Mouse (Mus musculus) embryonic facial prominence, embryonic 11.5 days (tissue): ENCODE measurements around the gene Smg6. TPM values are rescaled to one million over a fixed set of nuclear protein-coding genes. Genes with fewer than 3 reads are reported as not detected.

Experiments used
- ATAC-seq: fragments of 200-750 bp; cut with Nextera tagmentation; replicated peaks from 2 replicates; pipeline ENCODE4 v1.8.0; 2017; ENCODE audit warnings: low read depth; ENCODE audit not compliant: insufficient number of reproducible peaks, low FRiP score, low TSS enrichment
- DNase-seq: peaks from one replicate; pipeline ENCODE4 v3.0.0-alpha.2; 2015; ENCODE audit warnings: low spot score
- H3K27ac ChIP-seq: fragments of 300-500 bp; sonication (generic); replicated peaks from 2 replicates; pipeline ENCODE4 v1.5.1; 2014; ENCODE audit warnings: mild to moderate bottlenecking, low read depth, low read length, control low read depth
- H3K27me3 ChIP-seq: fragments of 300-500 bp; sonication (generic); 2 replicates; pipeline ENCODE4 v1.6.1; 2014; ENCODE audit warnings: mild to moderate bottlenecking, low read length, moderate library complexity, mixed read lengths; ENCODE audit not compliant: control insufficient read depth, insufficient read depth
- H3K36me3 ChIP-seq: fragments of 300-500 bp; sonication (generic); replicated peaks from 2 replicates; pipeline ENCODE4 v1.6.1; 2014; ENCODE audit warnings: low read depth, mild to moderate bottlenecking, low read length, moderate library complexity, mixed read lengths; ENCODE audit not compliant: control insufficient read depth, insufficient read depth
- H3K4me1 ChIP-seq: fragments of 300-500 bp; sonication (generic); 2 replicates; pipeline ENCODE4 v1.6.1; 2014; ENCODE audit warnings: low read length, mixed read lengths; ENCODE audit not compliant: control insufficient read depth, insufficient read depth
- H3K4me2 ChIP-seq: fragments of 300-500 bp; sonication (generic); 2 replicates; pipeline ENCODE4 v1.6.1; 2014; ENCODE audit warnings: low read depth, mild to moderate bottlenecking, control low read depth, low read length, moderate library complexity
- H3K4me3 ChIP-seq: fragments of 300-500 bp; sonication (generic); 2 replicates; pipeline ENCODE4 v1.5.1; 2014; ENCODE audit warnings: low read depth, low read length, control low read depth
- H3K9ac ChIP-seq: fragments of 300-500 bp; sonication (generic); replicated peaks from 2 replicates; pipeline ENCODE4 v1.6.1; 2014; ENCODE audit warnings: mild to moderate bottlenecking, control low read depth, low read length
- H3K9me3 ChIP-seq: fragments of 300-500 bp; sonication (generic); replicated peaks from 2 replicates; pipeline ENCODE4 v1.6.1; 2016; ENCODE audit warnings: mild to moderate bottlenecking, low read length, inconsistent platforms, mixed read lengths; ENCODE audit not compliant: control insufficient read depth
- WGBS: fragments of 180-500 bp; shearing (Covaris S2); extraction: QIAGEN DNeasy Blood & Tissue Kit; methylation state at CpG from one replicate; pipeline ENCODE4 v1.1.7; 2014; 5-methylcytosine and 5-hydroxymethylcytosine counted together
- polyA plus RNA-seq: library from polyadenylated mRNA; unstranded; fragments of >200 nt; fragmentation: Nextera tagmentation; extraction: Ambion mirVana; gene quantifications from 2 replicates; pipeline ENCODE4 v1.2.1, GENCODE M21; 2014

Smg6 gene
- polyA plus RNA-seq, 1 experiment from 2014 or later = 16.8 TPM

DNA sequence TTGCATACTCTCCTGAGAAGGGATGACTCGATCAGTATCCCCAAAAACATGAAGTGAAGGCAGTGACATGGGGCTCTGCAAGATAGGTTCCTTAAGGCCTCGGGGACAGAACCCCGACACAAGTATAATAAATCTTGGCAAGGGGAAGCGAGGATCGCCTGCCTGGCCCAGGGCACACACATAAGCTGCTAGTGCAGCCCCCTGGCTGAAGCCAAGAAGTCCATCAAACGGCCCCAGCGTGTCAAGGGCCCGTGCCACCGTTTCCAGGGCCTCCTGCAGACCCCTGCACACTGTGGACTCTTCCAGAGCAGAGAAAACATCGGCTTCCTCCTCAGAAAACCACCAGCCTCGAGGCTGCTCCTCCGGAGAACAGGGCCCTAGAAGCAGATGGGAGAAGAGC, 252.4 kb downstream of the Smg6 start:
- DNase-seq = no peak
- Histone ChIP-seq H3K9ac (peak overlapping the region; percentile 75), H3K27ac (no peak overlapping the region; the same call in 1 of the 2 replicates), H3K27me3 (peaks cover 3% of the 10 kb centered on the region), H3K36me3 (no peaks in the 10 kb centered on the region; the same call in none of the 2 replicates), H3K4me3 (peak overlapping the region; percentile 70), H3K4me2 (peak overlapping the region; percentile 93), H3K9me3 (no peaks in the 10 kb centered on the region), H3K4me1 (peaks cover 3% of the 10 kb centered on the region; the same call in 1 of the 2 replicates)
- 54% methylated on average over 12 of the region's 12 CpGs for WGBS
- no peak for ATAC-seq

DNA sequence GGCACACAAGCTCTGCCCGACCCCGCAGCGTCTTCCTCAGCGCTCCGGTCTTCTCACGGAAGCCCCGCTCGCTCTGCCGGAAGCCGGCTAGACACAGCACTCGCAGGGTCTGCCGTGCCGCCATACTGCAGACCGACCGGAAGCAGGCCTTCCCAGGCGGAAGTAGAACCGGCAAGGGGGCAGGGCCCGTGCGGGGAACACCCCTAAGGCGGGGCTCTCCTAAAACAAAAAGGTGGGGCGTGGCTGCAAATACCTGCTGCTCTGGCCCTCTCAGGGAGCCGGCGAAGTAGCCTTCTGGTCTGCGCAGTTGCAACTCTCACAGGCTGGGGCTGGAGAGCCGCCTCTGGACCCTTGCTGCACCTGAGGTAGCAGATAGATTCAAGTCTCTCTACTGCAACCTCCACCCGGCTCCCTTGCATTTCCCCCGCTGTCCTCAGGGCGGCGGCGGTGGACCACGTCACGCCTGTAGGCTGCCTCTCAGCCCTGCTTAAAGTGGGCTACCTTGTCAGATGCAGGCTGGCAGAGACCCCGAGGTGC, 253.1 kb downstream of the Smg6 start, which contains the start of gene Ovca2:
Ovca2 (minus strand) TSS at position 164 of the 537 bp plus-strand sequence.
- Histone ChIP-seq H3K9ac (peak within 1 kb of the TSS; percentile 75), H3K27ac (peak within 1 kb of the TSS; percentile 52; the same call in 1 of the 2 replicates), H3K4me2 (peak within 1 kb of the TSS; percentile 93), H3K36me3 (no peaks in the 10 kb centered on the region; the same call in none of the 2 replicates), H3K27me3 (no peaks in the 10 kb centered on the region), H3K4me3 (peak within 1 kb of the TSS; percentile 70), H3K4me1 (peaks cover 3% of the 10 kb centered on the region; the same call in 1 of the 2 replicates), H3K9me3 (no peaks in the 10 kb centered on the region)
- ATAC-seq (peak; percentile 93), DNase-seq (peak; percentile 95)
- WGBS = under 1% methylated on average over 33 of the region's 33 CpGs

DNA sequence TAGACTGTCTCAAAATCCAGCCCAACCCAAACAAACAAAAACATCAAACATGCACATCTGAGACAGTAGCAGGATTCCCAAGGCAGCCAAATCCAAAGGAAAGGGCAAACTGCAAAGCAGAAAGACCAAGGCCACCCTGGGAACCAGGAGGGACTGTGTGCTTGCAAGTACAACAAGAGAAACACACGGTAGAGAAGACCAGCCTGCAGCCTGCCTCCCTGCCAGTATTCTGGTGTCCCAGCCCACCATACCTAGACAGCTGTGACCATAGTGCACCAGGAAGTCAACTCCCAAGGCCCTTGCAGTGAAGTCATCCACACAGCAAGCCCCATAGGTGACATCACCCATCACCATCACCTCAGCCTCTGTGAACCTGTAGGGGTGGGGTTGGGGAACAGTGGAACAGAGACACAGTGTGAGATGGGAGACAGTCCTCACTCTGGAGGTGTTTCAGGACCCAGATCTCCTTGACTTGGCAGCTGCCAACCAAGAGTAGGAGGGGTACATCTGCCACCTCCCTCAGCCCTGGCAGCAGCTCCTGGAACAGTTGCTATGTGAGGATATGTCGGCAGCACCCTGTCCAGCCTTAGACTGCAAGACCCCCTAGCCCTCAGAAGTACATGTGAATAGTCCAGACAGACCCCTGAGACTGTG, 258.4 kb downstream of the Smg6 start:
- no peaks in the 10 kb centered on the region for H3K9me3 ChIP-seq
- no peak for DNase-seq
- no peak overlapping the region for H3K9ac ChIP-seq
- H3K4me1 ChIP-seq = no peaks in the 10 kb centered on the region
- H3K36me3 ChIP-seq = no peaks in the 10 kb centered on the region; the same call in none of the 2 replicates
- H3K27ac ChIP-seq = no peak overlapping the region
- no peak overlapping the region for H3K4me3 ChIP-seq
- H3K4me2 ChIP-seq = no peak overlapping the region
- H3K27me3 ChIP-seq = no peaks in the 10 kb centered on the region
- WGBS = 70% methylated on average over 2 of the region's 2 CpGs
- no peak for ATAC-seq

DNA sequence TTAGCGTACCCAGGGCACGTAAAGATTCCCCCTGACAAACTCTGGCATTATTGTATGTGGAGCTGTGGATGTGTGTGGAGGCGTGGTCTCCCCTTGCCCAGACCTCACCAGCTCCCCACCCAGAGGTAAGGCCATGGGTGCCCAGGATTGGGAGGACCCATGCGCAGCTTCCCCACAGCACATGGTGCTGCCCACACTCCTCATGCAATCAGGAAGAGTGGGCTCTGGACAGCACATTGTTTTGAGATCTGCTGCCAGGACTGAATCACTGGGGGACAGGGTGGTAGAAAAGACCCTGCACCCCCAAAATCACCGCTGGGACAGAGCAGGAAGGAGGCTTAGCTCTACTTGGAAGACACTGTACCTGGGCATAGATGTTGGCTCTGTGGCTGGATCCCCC, 258.9 kb downstream of the Smg6 start:
- Histone ChIP-seq H3K27ac (no peak overlapping the region), H3K9ac (no peak overlapping the region), H3K4me2 (no peak overlapping the region), H3K36me3 (no peaks in the 10 kb centered on the region; the same call in none of the 2 replicates), H3K27me3 (no peaks in the 10 kb centered on the region), H3K9me3 (no peaks in the 10 kb centered on the region), H3K4me3 (no peak overlapping the region), H3K4me1 (no peaks in the 10 kb centered on the region)
- no peak for DNase-seq
- 83% methylated on average over 5 of the region's 5 CpGs for WGBS
- ATAC-seq = no peak

DNA sequence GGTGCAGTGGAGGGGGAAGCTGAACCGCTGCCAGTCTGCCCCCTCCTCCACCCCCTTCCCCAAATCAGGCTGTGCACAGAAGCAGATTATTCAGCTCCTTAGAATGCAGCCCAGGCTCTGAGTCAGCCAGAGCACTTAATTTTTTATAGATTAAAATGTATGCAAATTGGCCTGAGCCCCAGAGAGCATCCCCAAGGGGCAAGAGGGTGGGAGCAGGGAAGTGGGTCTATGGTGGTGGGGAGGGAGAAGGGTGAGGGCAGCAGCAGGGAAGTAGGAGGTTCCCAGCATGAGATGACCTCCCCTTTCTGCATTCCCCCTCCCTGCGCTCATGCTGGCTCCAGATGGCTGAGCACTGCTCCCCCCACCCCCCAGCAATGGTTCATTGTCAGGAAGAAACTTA, 259.4 kb downstream of the Smg6 start:
- ATAC-seq = no peak
- Histone ChIP-seq H3K4me1 (no peaks in the 10 kb centered on the region), H3K36me3 (no peaks in the 10 kb centered on the region; the same call in none of the 2 replicates)

DNA sequence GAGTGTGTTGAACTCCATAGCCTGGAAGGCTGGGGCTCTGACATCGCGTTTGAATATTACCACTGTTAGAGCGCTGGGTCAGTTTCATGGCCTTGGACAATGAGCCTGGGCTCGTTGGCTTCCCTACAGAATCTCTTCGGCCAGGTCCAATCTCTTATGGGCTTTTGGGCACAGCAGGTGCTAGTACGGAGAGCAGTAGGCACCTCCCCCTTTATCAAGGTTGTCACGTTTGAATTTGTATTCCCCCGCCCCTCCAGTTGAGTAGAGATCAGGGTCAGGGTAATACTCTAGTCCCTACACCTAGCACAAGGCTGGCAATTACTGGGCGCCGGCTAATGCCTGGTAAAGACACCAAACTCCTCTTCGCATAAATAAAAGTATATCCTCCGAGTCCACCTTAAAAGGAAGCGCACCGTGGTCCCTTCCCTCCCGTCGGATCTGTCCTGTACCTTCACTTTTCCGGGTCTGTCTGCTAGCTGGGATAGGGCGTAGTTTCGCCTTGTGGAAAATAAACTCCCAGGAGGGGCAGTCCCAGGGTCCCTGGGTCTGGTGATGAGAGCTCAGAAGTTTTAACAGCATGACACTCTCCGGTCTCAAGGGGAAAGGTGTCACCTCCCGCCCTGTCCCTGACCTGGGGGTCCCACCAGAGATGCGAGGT, 264.2 kb downstream of the Smg6 start:
- H3K4me1 ChIP-seq = peaks cover 12% of the 10 kb centered on the region
- no peak for DNase-seq
- ATAC-seq = peak; percentile 7; the same call in 1 of the 2 replicates
- WGBS = under 1% methylated on average over 22 of the region's 22 CpGs
- H3K4me2 ChIP-seq = peak overlapping the region; percentile 87
- no peak overlapping the region for H3K27ac ChIP-seq
- no peaks in the 10 kb centered on the region for H3K9me3 ChIP-seq
- no peaks in the 10 kb centered on the region for H3K36me3 ChIP-seq
- peaks cover 20% of the 10 kb centered on the region for H3K27me3 ChIP-seq
- peak overlapping the region; percentile 84 for H3K4me3 ChIP-seq
- H3K9ac ChIP-seq = peak overlapping the region; percentile 71

More for the DNA sequence above, 259.4 kb downstream of the Smg6 start:
- H3K27ac ChIP-seq = no peak overlapping the region
- no peak for DNase-seq
- H3K27me3 ChIP-seq = no peaks in the 10 kb centered on the region
- no peak overlapping the region for H3K9ac ChIP-seq
- H3K9me3 ChIP-seq = no peaks in the 10 kb centered on the region
- no peak overlapping the region for H3K4me3 ChIP-seq
- 52% methylated on average over 2 of the region's 2 CpGs for WGBS
- H3K4me2 ChIP-seq = no peak overlapping the region

DNA sequence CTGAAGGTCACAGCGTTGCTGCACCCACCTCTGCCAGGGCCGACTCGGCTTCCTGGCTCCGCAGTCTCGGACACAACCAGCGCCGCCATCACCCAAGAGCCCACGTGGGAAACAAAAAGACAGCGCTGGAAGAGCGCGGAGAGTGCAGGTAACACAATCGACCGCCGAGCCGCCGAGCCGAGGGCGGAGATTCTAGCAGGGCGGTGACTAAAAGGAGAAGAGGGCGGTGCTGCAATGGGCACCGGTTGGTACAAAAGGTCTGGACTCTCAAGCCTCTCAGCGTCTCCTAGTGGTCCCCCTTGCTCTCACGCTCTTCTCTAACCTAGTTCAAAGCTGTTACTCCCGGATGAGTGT, 264.7 kb downstream of the Smg6 start:
- ATAC-seq (peak; percentile 57), DNase-seq (peak; percentile 93)
- H3K27me3 ChIP-seq = peaks cover 25% of the 10 kb centered on the region
- no peaks in the 10 kb centered on the region for H3K36me3 ChIP-seq
- under 1% methylated on average over 24 of the region's 24 CpGs for WGBS
- no peak overlapping the region for H3K27ac ChIP-seq
- peak overlapping the region; percentile 84 for H3K4me3 ChIP-seq
- peak overlapping the region; percentile 87 for H3K4me2 ChIP-seq
- H3K9me3 ChIP-seq = no peaks in the 10 kb centered on the region
- H3K9ac ChIP-seq = peak overlapping the region; percentile 71
- peaks cover 17% of the 10 kb centered on the region for H3K4me1 ChIP-seq
